Mouse (Mus musculus) cerebral cortex, adult 2 months (tissue): ENCODE data around the gene Lcmt1.

Experiments used
- WGBS: fragments of 180-500 bp; shearing (Covaris S2); methylation state at CpG from one replicate; pipeline ENCODE4 v1.1.7; 2018; 5-methylcytosine and 5-hydroxymethylcytosine counted together

Lcmt1 gene

DNA sequence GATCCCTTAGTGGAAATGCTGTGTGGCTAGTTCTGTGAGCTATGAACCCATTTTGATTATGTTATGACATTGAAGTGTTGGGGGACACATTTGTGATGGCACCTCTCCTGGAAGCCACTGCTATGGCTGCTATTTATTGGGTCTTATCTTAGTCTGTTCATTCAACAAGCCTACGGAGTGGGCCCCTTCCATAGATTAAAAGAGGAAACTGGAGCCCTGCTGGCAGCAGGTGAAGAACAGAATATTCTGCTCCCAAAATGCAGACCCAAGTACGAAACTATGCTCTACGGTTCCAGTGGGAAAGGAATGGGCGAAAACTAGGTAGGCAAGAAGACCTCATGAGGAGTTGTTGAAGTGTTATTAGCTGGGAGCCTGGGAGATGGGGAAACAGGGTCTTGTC, 88.7 kb downstream of the Lcmt1 start:
- WGBS: 94% methylated on average over 4 of the region's 4 CpGs

DNA sequence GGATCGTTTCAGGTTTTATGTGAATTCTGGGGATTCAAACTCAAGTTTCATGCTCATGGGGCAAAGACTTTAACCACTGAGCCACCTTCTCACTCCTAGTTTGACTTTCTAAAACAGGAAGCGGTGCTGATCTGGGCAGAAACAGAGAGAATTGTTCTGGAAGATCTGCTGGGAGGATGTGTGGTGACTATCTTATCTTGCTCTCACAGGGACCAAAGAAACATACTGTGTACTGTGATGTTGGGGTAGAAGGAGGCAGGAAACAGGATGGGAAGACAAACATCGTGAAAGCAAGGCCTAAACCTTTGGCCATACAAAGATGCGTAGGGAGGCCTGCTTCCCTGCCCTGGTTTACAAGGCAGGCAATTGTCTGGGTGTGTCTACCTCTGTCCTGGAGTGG, 89.7 kb downstream of the Lcmt1 start:
- 91% methylated on average over 4 of the region's 4 CpGs for WGBS

- WGBS: 93% methylated on average over 4 of the region's 4 CpGs
These were observed 91.7 kb downstream of the Lcmt1 start for GRCm38 (mm10) chr7:123461316-123461715.

GRCm38 (mm10) chr7:123462070-123462501, 92.5 kb downstream of the Lcmt1 start, which contains the start of gene Aqp8:
TSS of gene Aqp8 (plus strand) at chr7:123462291.
- 71% methylated on average over 9 of the region's 9 CpGs for WGBS

DNA sequence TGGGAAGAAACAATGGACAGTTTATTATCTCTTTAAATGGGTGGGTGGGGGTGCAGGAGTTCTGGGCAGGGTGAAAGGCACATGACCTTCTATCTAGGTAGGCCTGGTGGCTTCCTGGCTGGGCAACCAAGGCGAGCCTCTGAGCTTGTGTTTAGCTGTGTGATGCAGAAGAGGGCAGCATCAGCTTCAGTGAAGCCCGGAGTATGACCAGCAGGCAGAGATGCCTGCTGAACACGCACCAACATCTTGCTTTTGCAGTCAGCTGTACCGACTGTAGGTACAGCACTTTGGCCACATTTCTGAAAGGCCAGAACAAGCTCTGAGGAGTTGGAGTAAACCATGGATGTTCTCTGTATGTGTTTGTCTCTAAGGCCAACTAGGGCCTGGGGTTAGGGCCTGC, 94.0 kb downstream of the Lcmt1 start:
- 92% methylated on average over 4 of the region's 4 CpGs for WGBS

DNA sequence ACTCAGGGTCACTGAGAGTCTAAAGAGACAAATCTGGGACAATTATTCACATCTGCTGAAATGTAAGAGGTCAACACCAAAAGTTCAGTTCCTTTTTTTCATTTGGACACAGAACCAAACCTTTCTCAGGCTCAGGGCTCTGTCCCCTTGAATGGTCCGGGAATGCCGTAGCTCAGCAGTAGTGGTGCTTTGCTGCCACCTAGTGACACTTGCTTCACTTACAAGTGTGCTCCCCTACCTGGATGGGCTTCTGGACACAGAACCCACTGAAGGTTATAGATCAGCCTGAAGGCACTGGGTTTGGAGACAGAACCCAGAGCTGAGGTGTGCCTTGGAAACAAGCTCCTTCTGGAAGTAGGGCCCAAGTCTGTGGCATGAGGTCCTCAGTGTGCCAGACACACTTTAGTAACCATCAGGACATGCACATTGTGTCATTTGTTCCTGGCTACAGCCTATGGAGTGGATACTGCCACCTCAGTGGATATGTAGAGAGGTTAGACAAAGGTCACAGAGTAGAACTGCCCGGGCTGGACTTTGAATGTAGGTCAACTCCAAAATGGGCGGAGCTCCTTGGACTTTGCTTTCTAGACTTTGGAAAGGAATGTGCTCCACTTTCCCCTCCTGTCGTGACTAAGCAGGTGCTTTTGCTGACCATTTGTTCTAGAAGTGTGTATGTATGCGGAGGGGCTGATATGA, 96.3 kb downstream of the Lcmt1 start:
- 38% methylated on average over 6 of the region's 6 CpGs for WGBS

DNA sequence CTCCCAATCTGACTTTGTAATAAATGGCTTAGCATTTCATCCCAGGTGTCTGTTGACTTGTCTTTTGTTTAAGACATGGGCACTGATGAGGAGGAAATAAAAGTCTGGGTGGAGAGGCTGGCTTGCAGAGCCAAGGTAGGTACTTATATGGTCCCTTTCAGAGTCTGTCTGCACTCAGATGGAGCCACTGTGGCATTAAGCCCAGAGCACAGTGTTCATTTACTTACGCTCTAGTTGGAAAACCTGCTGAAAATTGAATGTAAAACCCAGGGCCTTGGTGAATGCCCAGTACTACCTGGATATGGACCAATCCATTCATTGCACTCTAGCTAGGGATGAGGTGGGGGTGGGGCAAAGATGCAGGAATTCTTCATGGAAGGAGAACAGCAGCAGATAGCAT, 98.4 kb downstream of the Lcmt1 start:
- WGBS: 88% methylated on average over 1 of the region's 1 CpGs
